Mouse (Mus musculus) E14TG2a.4 (cell line): ENCODE measurements at regions not wholly inside any gene's neighbourhood (a gene's known extent, or its start where the extent isn't known, plus 50 kb on each side); places are given as distances from the start of the nearest gene placed in this dataset.

Experiments used
- CTCF ChIP-seq: conservative IDR thresholded peaks from 2 replicates; pipeline ENCODE4 v1.5.1; 2014; ENCODE audit warnings: low read length
- NANOG ChIP-seq: IDR thresholded peaks from 2 replicates; pipeline ENCODE4 v1.6.1; 2014; ENCODE audit warnings: borderline replicate concordance, low read length, mixed read lengths

- TF ChIP-seq NANOG = no peak
- TF ChIP-seq CTCF = peak; percentile 86
Observed at GRCm38 (mm10) chr11:48588833-48589649, 211.1 kb upstream of the Rack1 start.
